Mouse (Mus musculus) ES-E14 (cell line): ENCODE data around the gene Nudt19. TPM values are rescaled to one million over a fixed set of nuclear protein-coding genes. Genes with fewer than 3 reads are reported as not detected.

Source experiments
- DNase-seq: peaks from one replicate; pipeline ENCODE4 v3.0.0-alpha.2; 2013; ENCODE audit warnings: low read depth, low spot score
- H3K27ac ChIP-seq: 2 replicates; pipeline ENCODE4 v1.5.1; 2012; ENCODE audit warnings: low read depth, mild to moderate bottlenecking, low read length, moderate library complexity, mixed read lengths; ENCODE audit not compliant: poor library complexity, insufficient read depth, severe bottlenecking
- H3K36me3 ChIP-seq: 2 replicates; pipeline ENCODE4 v1.6.1; 2012; ENCODE audit warnings: mild to moderate bottlenecking, low read length, moderate library complexity, mixed read lengths; ENCODE audit not compliant: control insufficient read depth, poor library complexity, insufficient read depth, severe bottlenecking
- H3K4me1 ChIP-seq, 2 experiments: fragments of 150-350 bp in 1 of 2; sonication (generic) in 1 of 2; 2 replicates each; pipeline ENCODE4 v1.6.1; 2012; ENCODE audit warnings: low read length in 2 of 2, mild to moderate bottlenecking in 1 of 2, mixed read lengths in 1 of 2; ENCODE audit not compliant: control insufficient read depth in 2 of 2, insufficient read depth in 2 of 2, poor library complexity in 1 of 2
- H3K4me3 ChIP-seq, 2 experiments: fragments of 150-350 bp in 1 of 2; sonication (generic) in 1 of 2; 2 replicates each; pipeline ENCODE4 v1.5.1; 2012; ENCODE audit warnings: low read length in 2 of 2, low read depth in 1 of 2, mild to moderate bottlenecking in 1 of 2, mixed read lengths in 1 of 2; ENCODE audit not compliant: insufficient read depth in 1 of 2, poor library complexity in 1 of 2, severe bottlenecking in 1 of 2
- H3K9ac ChIP-seq: 2 replicates; pipeline ENCODE4 v1.6.1; 2012; ENCODE audit warnings: low read depth, mild to moderate bottlenecking, low read length, mixed read lengths; ENCODE audit not compliant: poor library complexity, insufficient read depth, severe bottlenecking
- H3K9me3 ChIP-seq: fragments of 150-350 bp; sonication (generic); 2 replicates; pipeline ENCODE4 v1.6.1; 2012; ENCODE audit warnings: low read depth, mild to moderate bottlenecking, low read length; ENCODE audit not compliant: control insufficient read depth, insufficient read depth
- CHD2 ChIP-seq: IDR thresholded peaks from 2 replicates; pipeline ENCODE4 v1.6.1; 2014; ENCODE audit warnings: mild to moderate bottlenecking, low read depth, low read length, inconsistent platforms
- HCFC1 ChIP-seq: IDR thresholded peaks from 2 replicates; pipeline ENCODE4 v1.6.1; 2012; ENCODE audit warnings: low read length, inconsistent platforms, borderline replicate concordance; ENCODE audit not compliant: insufficient read depth
- MAFK ChIP-seq: IDR thresholded peaks from 2 replicates; pipeline ENCODE4 v1.6.1; 2014; ENCODE audit warnings: mild to moderate bottlenecking, low read depth, low read length, inconsistent platforms; ENCODE audit not compliant: insufficient read depth
- ZC3H11A ChIP-seq: IDR thresholded peaks from 2 replicates; pipeline ENCODE4 v1.6.1; 2012; ENCODE audit warnings: low read depth, mild to moderate bottlenecking, inconsistent platforms, low read length, borderline replicate concordance
- ZNF384 ChIP-seq: IDR thresholded peaks from 2 replicates; pipeline ENCODE4 v1.6.1; 2012; ENCODE audit warnings: low read depth, low read length, inconsistent platforms
- in situ Hi-C, 2 experiments: fragments of 600-800 bp; cut with MboI; formaldehyde crosslinking; loops; one replicate each; pipeline ENCODE4 v1.15.1; 2025; ENCODE audit warnings: low sequenced_read_pairs in 2 of 2, inconsistent platforms in 1 of 2; ENCODE audit not compliant: unreplicated experiment in 2 of 2
- total RNA-seq: library from RNA; depleted of rRNA; stranded (reverse); fragments of 300-350 nt; gene quantifications from 2 replicates; pipeline ENCODE4 v1.2.3, GENCODE M21; 2012

Nudt19 gene
- total RNA-seq, 1 experiment: 30.0 TPM

DNA sequence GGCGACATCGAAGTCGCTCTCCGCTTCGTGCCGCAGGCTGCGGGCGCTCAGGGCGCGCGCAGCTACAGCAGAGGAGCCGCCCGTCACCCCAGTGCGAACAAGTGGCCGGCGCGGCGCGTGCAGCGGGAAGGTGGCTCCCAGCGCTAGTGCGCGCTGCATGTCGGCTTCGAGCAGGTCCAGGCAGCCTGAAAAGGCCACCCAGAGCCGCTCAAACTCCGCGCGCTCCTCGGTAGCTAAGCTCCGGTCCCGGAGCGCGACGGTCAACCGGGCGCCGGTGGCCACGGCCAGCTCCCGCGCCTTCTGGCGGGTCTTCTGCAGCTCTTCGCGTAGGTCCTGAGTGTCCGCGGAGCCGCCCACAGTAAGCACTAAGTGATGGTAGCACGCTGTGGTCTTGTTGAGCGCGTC, 28.7 kb upstream of the Nudt19 start:
- DNase-seq: no peak
- in situ Hi-C loops: no loop called here
- Histone ChIP-seq H3K9me3 (no peaks in the 10 kb centered on the region), H3K4me3 (peak overlapping the region; percentile 75 to 85), H3K27ac (no peak overlapping the region), H3K4me1 (peaks cover 2 to 15% of the 10 kb centered on the region in 2 experiments; a peak in 3 of 4 replicates), H3K36me3 (no peaks in the 10 kb centered on the region), H3K9ac (peak overlapping the region; percentile 69)
- TF ChIP-seq HCFC1 (no peak), ZC3H11A (no peak), ZNF384 (no peak), CHD2 (no peak), MAFK (no peak)

DNA sequence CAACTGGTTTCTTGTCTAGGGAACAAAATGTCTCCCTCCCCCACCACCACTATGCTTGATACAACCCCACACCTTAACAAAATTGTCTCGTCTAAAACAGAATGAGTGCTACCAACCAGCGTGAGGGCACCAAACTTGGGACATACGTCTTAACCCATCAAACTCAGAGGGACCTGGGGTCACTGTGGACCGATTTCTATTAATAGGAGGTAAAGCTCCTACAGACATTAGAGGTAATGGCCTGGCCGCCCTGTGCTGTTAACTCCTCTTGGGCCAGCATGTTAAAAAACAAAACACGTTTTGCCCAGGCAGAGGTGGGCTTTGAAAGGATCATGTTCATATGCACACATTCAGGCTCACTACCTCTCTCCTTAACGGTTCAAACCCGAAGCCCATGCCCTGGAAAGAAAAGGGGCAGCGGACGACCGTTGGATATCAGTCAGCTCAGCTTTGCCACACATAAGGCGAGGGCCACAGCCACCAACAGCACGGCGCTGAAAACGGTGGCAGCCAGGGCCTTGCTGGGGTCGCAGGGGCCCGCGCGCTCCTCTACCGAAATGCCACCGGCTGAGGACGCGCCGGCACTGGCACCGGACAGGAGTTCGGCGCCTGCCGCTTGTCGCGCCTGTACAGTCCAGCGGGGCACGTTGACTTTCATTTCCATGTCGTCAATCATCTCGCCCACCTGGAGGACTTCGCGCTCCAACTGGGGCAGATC, 28.1 kb upstream of the Nudt19 start:
- TF ChIP-seq ZC3H11A (no peak), CHD2 (no peak), HCFC1 (no peak)
- H3K9me3 ChIP-seq: no peaks in the 10 kb centered on the region
- H3K27ac ChIP-seq: no peak overlapping the region
- peak overlapping the region; percentile 69 for H3K9ac ChIP-seq
- H3K4me1 ChIP-seq: peaks cover 2 to 15% of the 10 kb centered on the region in 2 experiments; a peak in 3 of 4 replicates
- H3K36me3 ChIP-seq: no peaks in the 10 kb centered on the region
- no peak for DNase-seq
- H3K4me3 ChIP-seq: peak overlapping the region; percentile 75 to 85
- in situ Hi-C loops: no loop called here

DNA sequence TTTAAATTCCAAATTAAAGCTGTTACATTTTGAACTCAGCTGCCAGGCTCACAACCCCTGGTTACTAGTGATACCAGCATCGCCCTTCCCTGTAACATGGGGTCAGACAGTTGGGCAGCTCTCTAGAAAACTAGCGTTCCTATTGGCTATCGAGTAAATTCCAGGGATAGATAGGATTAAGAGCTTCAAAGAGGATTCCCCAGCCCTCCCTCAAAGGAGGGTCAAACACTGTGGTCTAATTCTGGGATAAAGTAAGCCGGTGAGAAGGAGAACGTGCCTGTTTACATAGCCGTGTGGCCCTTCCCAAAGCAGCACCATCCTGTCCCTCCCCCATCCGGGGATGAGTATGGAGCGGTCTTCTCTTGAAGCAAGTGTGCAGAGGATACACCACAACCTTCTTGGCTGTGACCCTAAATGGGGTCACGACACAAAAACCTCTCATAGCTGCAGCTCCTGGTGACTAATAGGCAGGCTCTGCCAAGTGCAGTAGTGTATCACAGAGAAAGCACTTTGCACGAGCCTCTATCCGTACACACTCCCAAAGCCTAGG, 27.4 kb upstream of the Nudt19 start:
- Histone ChIP-seq H3K36me3 (no peaks in the 10 kb centered on the region), H3K4me3 (peak overlapping the region in 1 of 2 experiments; percentile 85; a peak in 2 of 4 replicates), H3K4me1 (peaks cover 2 to 15% of the 10 kb centered on the region in 2 experiments; a peak in 3 of 4 replicates), H3K9ac (no peak overlapping the region), H3K9me3 (no peaks in the 10 kb centered on the region), H3K27ac (no peak overlapping the region)
- DNase-seq: no peak
- in situ Hi-C loops: no loop called here
- no peak for TF ChIP-seq ZNF384
- no peak for TF ChIP-seq ZC3H11A
- TF ChIP-seq HCFC1: no peak
- TF ChIP-seq CHD2: no peak
- no peak for TF ChIP-seq MAFK

DNA sequence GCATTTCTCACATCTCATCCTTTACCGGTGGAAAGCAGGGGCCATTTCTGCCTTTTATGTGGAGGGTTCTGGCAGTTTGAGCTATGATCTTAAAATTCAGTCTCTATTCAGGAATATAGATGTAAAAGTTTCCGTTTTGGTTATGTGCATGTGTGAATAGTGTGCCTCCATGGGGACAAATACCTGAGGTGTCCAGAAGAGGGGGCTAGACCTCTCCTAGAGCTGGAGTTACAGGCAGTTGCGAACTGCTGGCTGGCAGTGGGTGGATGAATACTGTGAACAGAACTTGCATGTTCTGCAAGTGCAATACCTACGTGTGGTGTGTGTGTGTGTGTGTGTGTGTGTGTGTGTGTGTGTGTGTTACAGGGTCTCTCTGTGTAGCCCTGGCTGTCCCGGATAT, 26.6 kb upstream of the Nudt19 start:
- in situ Hi-C loops: no loop called here
- no peak for DNase-seq
- no peak overlapping the region for H3K9ac ChIP-seq
- no peak overlapping the region for H3K4me3 ChIP-seq
- H3K27ac ChIP-seq: no peak overlapping the region
- no peaks in the 10 kb centered on the region for H3K9me3 ChIP-seq
- H3K4me1 ChIP-seq: peaks cover 2 to 12% of the 10 kb centered on the region in 2 experiments; a peak in 3 of 4 replicates
- H3K36me3 ChIP-seq: no peaks in the 10 kb centered on the region
- TF ChIP-seq CHD2 (no peak), HCFC1 (no peak), ZC3H11A (no peak), MAFK (no peak), ZNF384 (no peak)
